Comparison of ENCODE assay signal across 8 mouse cellular contexts in genomic region chr10:5823740-5824491, GRCm38 (mm10). TPM values are rescaled to one million over a fixed set of nuclear protein-coding genes. Genes with fewer than 3 reads are reported as not detected.
A peak's percentile ranks its signal among the peaks of the same experiment; 100 is the strongest.
DNase-seq lines count a peak whose midpoint lies in the region; ATAC-seq and TF ChIP-seq lines count a peak whose summit lies in the region.

Gene Mtrf1l (minus strand): TSS chr10:5823910.

- WGBS in hindbrain, postnatal 0 days = under 1% methylated on average over 46 of the region's 47 CpGs

- no peaks in the 10 kb centered on the region for H3K9me3 ChIP-seq in hindbrain, postnatal 0 days (ENCODE audit: low read length)

- ATAC-seq in common myeloid progenitor, adult 5-6 weeks (replicated peaks; ENCODE audit: low read depth, poor library complexity, severe bottlenecking) = peak; percentile 82
- ATAC-seq in hindbrain, postnatal 0 days = peak; percentile 98
- ATAC-seq in megakaryocyte, adult 5-6 weeks (ENCODE audit: poor library complexity, severe bottlenecking) = peak; percentile 87

- no peaks in the 10 kb centered on the region for H3K27me3 ChIP-seq in hindbrain, postnatal 0 days (ENCODE audit: insufficient read depth, low read length)

- intact Hi-C loops in gastrocnemius, adult 2 months (cut with DNase I) = loop anchor here (1.0 kb wide), 1 partner anchor 19 kb away; the partner anchor contains the start of gene Fbxo5
- intact Hi-C loops in left cerebral cortex, adult 2 months (cut with DNase I) = loop anchor here (1.0 kb wide), 1 partner anchor 18 kb away; no protein-coding TSS in a partner anchor

- peaks cover 9% of the 10 kb centered on the region; the same call in 1 of the 2 replicates for H3K36me3 ChIP-seq in hindbrain, postnatal 0 days (ENCODE audit: insufficient read depth, low read length)

- peaks cover 6% of the 10 kb centered on the region for H3K4me1 ChIP-seq in hindbrain, postnatal 0 days (ENCODE audit: insufficient read depth, low read length)

- no peak for TF ChIP-seq CTCF in gastrocnemius, adult 2 months (IDR thresholded peaks at IDR 0.05)
- TF ChIP-seq CTCF in hindbrain, postnatal 0 days (IDR thresholded peaks at IDR 0.05; ENCODE audit: low read depth) = peak; percentile 46
- TF ChIP-seq CTCF in left cerebral cortex, adult 2 months (IDR thresholded peaks at IDR 0.05) = peak; percentile 17

- peak within 1 kb of the TSS; percentile 76 for H3K4me3 ChIP-seq in gastrocnemius, adult 2 months
- H3K4me3 ChIP-seq in hindbrain, postnatal 0 days (ENCODE audit: low read length) = peak within 1 kb of the TSS; percentile 97
- peak within 1 kb of the TSS; percentile 58 for H3K4me3 ChIP-seq in left cerebral cortex, adult 2 months

- H3K9ac ChIP-seq in hindbrain, postnatal 0 days (replicated peaks; ENCODE audit: low read length) = peak within 1 kb of the TSS; percentile 86

- H3K27ac ChIP-seq in gastrocnemius, adult 2 months = peak within 1 kb of the TSS; percentile 93
- peak within 1 kb of the TSS; percentile 91 for H3K27ac ChIP-seq in hindbrain, postnatal 0 days
- H3K27ac ChIP-seq in left cerebral cortex, adult 2 months = peak within 1 kb of the TSS; percentile 81

- peak within 1 kb of the TSS; percentile 61 for H3K4me2 ChIP-seq in hindbrain, postnatal 0 days (ENCODE audit: low read depth, low read length)

- DNase-seq in ZHBTc4 (ENCODE audit: low read depth, low spot score) = peak; percentile 100
- peak; percentile 98 for DNase-seq in gastrocnemius, adult 2 months
- peak; percentile 98 for DNase-seq in hindbrain, postnatal 0 days (ENCODE audit: low spot score)
- DNase-seq in left cerebral cortex, adult 2 months (ENCODE audit: extremely low spot score in 1 of 2, low spot score in 2 of 2) = peak; percentile 91 to 93
- DNase-seq in right cerebral cortex, adult 2 months (ENCODE audit: low spot score in 2 of 2) = peak; percentile 91
- peak; percentile 97 for DNase-seq in urinary bladder, postnatal 14 days (ENCODE audit: low spot score)

RNA-seq across cellular contexts. Expression of gene Mtrf1l, which starts in this region (rescaled TPM):
- total RNA-seq in common myeloid progenitor, adult 5-6 weeks (2017) = 19.3 and 29.5 TPM in 2 replicates
- 1 to 10 TPM; 6.1 to 9.9 TPM for total RNA-seq in gastrocnemius, adult 2 months (2021)
- 7.3 and 12.2 TPM in 2 replicates for total RNA-seq in hindbrain, postnatal 0 days (2014; rRNA removed)
- 8.2 and 8.3 TPM in 2 replicates for polyA plus RNA-seq in hindbrain, postnatal 0 days (2015; fragmentation: Nextera tagmentation; extraction: Ambion mirVana)
- total RNA-seq in left cerebral cortex, adult 2 months (2021) = 10 to 100 TPM in 1 of 2 experiments, 1 to 10 TPM in 1; 8.2 to 10.0 TPM
- 17.5 and 17.7 TPM in 2 replicates for total RNA-seq in megakaryocyte, adult 5-6 weeks (2015)
- 25.7 and 38.1 TPM in 2 replicates for total RNA-seq in megakaryocyte, adult 5-6 weeks (2017)

Comparison
In these comparisons a context has a peak if more than half of its experiments do, and no peak if none do; other contexts are left out.
1. Peak in every context shown above with its lines: DNase-seq, ATAC-seq, H3K4me3 ChIP-seq and H3K27ac ChIP-seq.